Mouse (Mus musculus) midbrain, embryonic 16.5 days (tissue): ENCODE results near the gene Map3k11. TPM values are rescaled to one million over a fixed set of nuclear protein-coding genes. Genes with fewer than 3 reads are reported as not detected.
A peak's percentile ranks its signal among the peaks of the same experiment; 100 is the strongest.

Experiments used
- ATAC-seq: fragments of 200-750 bp; cut with Nextera tagmentation; 2 replicates; pipeline ENCODE4 v1.8.0; 2017; ENCODE audit warnings: moderate TSS enrichment
- H3K27ac ChIP-seq: fragments of 300-500 bp; sonication (generic); 2 replicates; pipeline ENCODE4 v1.5.1; 2014; ENCODE audit warnings: mild to moderate bottlenecking, low read length, mixed read lengths
- H3K27me3 ChIP-seq: fragments of 300-500 bp; sonication (generic); 2 replicates; pipeline ENCODE4 v1.6.1; 2014; ENCODE audit warnings: low read depth, low read length, mixed read lengths; ENCODE audit not compliant: control insufficient read depth, insufficient read depth
- H3K36me3 ChIP-seq: fragments of 300-500 bp; sonication (generic); 2 replicates; pipeline ENCODE4 v1.6.1; 2014; ENCODE audit warnings: mild to moderate bottlenecking, low read length, moderate library complexity, mixed read lengths; ENCODE audit not compliant: control insufficient read depth, insufficient read depth
- H3K4me1 ChIP-seq: fragments of 300-500 bp; sonication (generic); 2 replicates; pipeline ENCODE4 v1.6.1; 2014; ENCODE audit warnings: mild to moderate bottlenecking, low read length, mixed read lengths; ENCODE audit not compliant: control insufficient read depth, insufficient read depth
- H3K4me2 ChIP-seq: fragments of 300-500 bp; sonication (generic); 2 replicates; pipeline ENCODE4 v1.6.1; 2014; ENCODE audit warnings: mild to moderate bottlenecking, low read length, mixed read lengths
- H3K4me3 ChIP-seq: fragments of 300-500 bp; sonication (generic); 2 replicates; pipeline ENCODE4 v1.5.1; 2014; ENCODE audit warnings: low read depth, mild to moderate bottlenecking, low read length, moderate library complexity, mixed read lengths
- H3K9ac ChIP-seq: fragments of 300-500 bp; sonication (generic); 2 replicates; pipeline ENCODE4 v1.6.1; 2014; ENCODE audit warnings: low read depth, low read length, mixed read lengths
- H3K9me3 ChIP-seq: fragments of 300-500 bp; sonication (generic); replicated peaks from 2 replicates; pipeline ENCODE4 v1.6.1; 2014; ENCODE audit warnings: mild to moderate bottlenecking, low read length, mixed read lengths; ENCODE audit not compliant: control insufficient read depth, poor library complexity, severe bottlenecking
- WGBS: fragments of 180-500 bp; shearing (Covaris S2); extraction: QIAGEN DNeasy Blood & Tissue Kit; methylation state at CpG from one replicate; pipeline ENCODE4 v1.1.7; 2014; 5-methylcytosine and 5-hydroxymethylcytosine counted together
- polyA plus RNA-seq: library from polyadenylated mRNA; unstranded; fragments of >200 nt; fragmentation: Nextera tagmentation; extraction: Ambion mirVana; gene quantifications from 2 replicates; pipeline ENCODE4 v1.2.1, GENCODE M21; 2015

Map3k11 gene
- polyA plus RNA-seq, 1 experiment from 2014 or later, result 9.5 TPM

GRCm38 (mm10) chr19:5692086-5692912, 3.8 kb downstream of the Map3k11 start:
- ATAC-seq, result no peak
- 69% methylated on average over 10 of the region's 10 CpGs for WGBS

DNA sequence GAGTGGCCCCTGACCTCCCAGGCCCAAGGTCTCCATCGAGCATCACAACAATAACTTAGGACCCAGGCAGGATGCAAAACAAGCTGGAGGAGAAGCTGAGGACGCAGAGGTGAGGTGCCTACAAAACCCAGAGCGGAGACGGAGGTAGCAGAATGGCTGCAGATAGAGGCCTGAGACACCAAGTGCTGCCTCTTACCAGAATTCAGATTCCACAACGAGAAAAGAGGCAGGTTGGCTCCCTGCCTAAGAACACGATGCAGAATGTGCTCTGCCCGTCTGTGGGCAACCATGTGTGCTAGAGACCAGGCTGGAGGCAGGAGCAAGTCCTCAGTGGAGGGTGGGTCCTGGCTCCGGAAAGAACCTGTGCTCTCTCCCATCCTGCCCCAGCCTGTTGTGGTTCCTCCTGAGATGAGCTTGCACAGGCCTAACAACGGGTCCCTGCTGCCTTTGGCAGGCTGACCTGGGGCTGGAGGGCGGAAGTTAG, 4.4 kb downstream of the Map3k11 start:
- no peak for ATAC-seq
- peaks cover 26% of the 10 kb centered on the region for H3K4me1 ChIP-seq
- peak overlapping the region; percentile 11; the same call in 1 of the 2 replicates for H3K4me2 ChIP-seq
- 0 out of 2 replicates have a peak overlapping the region, but pooled peaks have one; percentile 0 for H3K9ac ChIP-seq
- WGBS, result 80% methylated on average over 10 of the region's 10 CpGs
- no peak overlapping the region for H3K4me3 ChIP-seq
- no peaks in the 10 kb centered on the region for H3K9me3 ChIP-seq
- peaks cover 8% of the 10 kb centered on the region for H3K36me3 ChIP-seq
- 0 out of 2 replicates have a peak, but pooled peaks cover 2% of the 10 kb centered on the region for H3K27me3 ChIP-seq
- no peak overlapping the region for H3K27ac ChIP-seq

More at GRCm38 (mm10) chr19:5692086-5692912, 3.8 kb downstream of the Map3k11 start:
- Histone ChIP-seq H3K4me3 (no peak overlapping the region; the same call in 1 of the 2 replicates), H3K27ac (peak overlapping the region; percentile 6; the same call in 1 of the 2 replicates), H3K9me3 (no peaks in the 10 kb centered on the region), H3K4me2 (peak overlapping the region; percentile 28), H3K27me3 (0 out of 2 replicates have a peak, but pooled peaks cover 2% of the 10 kb centered on the region), H3K9ac (peak overlapping the region; percentile 46; the same call in 1 of the 2 replicates), H3K4me1 (peaks cover 33% of the 10 kb centered on the region), H3K36me3 (peaks cover 3% of the 10 kb centered on the region; the same call in 1 of the 2 replicates)

DNA sequence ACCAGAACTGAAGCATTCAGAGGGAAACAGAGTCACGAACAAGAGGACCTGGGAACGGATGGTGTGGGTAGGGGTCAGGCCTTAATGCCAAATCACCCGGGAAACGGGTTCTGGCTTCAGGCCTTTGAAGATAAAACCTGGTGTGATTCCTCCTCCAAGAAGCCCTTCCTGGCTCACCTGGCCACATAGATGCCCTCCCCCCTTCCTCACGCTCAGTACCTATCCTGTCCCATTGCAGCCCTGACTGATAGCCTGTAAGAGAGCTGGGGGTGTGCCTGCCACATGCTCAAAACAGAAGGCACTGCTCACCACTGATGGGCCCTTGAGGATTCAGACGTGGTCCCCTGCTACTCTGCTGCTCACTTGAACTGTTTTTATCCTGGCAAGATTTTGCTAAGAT, 5.3 kb downstream of the Map3k11 start:
- Histone ChIP-seq H3K4me3 (no peak overlapping the region), H3K9me3 (no peaks in the 10 kb centered on the region), H3K36me3 (peaks cover 11% of the 10 kb centered on the region), H3K27me3 (0 out of 2 replicates have a peak, but pooled peaks cover 2% of the 10 kb centered on the region), H3K27ac (no peak overlapping the region), H3K4me2 (no peak overlapping the region), H3K4me1 (peaks cover 26% of the 10 kb centered on the region), H3K9ac (no peak overlapping the region)
- ATAC-seq, result no peak
- WGBS, result 83% methylated on average over 6 of the region's 6 CpGs

DNA sequence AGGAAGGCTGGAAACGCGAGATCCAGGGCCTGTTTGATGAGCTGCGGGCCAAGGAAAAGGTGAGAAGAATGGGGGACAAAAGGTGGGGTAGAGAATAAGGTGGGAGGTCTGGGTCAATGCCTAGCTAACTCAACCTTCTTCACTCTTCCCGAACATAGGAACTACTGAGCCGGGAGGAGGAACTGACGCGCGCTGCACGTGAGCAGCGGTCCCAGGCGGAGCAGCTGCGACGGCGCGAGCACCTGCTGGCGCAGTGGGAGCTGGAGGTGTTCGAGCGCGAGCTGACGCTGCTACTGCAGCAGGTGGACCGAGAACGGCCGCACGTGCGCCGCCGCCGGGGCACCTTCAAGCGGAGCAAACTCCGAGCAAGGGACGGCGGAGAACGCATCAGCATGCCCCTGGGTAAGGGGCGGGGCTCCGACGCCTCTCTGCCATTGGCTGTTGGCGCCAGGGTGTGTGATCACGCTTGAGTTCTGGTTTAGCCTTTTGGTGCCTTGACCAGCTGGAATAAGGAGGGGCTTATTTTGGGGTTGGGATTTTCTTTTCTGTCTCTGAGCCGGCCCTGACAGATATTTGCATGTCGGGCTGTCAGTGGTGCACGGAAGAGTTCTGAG, 7.4 kb downstream of the Map3k11 start:
- Histone ChIP-seq H3K4me3 (peak overlapping the region; percentile 24), H3K4me2 (peak overlapping the region; percentile 40), H3K9ac (peak overlapping the region; percentile 45; the same call in 1 of the 2 replicates)

DNA sequence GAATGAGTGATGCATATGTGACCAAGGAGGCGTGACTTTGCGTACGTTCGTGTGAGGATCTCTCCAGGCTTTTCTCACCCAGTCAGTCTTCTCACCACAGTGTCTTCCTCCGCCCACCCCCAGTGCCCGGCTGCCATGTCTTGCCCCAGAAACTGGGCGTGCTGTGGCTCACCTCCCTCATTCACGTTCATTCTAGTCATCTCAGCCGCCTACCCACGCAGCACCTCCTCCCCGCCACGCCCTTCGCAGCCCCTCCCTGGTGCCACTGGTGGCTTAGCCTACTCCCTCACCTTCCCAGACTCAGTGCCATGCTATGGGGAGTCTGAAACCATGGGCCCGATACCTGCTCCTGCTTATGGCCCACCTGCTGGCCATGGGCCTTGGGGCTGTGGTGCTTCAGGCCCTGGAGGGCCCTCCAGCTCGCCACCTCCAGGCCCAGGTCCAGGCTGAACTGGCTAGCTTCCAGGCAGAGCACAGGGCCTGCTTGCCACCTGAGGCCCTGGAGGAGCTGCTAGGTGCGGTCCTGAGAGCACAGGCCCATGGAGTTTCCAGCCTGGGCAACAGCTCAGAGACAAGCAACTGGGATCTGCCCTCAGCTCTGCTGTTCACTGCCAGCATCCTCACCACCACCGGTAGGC, 15.7 kb downstream of the Map3k11 start, which contains the start of gene Kcnk7:
Kcnk7 (plus strand) TSS at position 205 of the 638 bp plus-strand sequence.
- H3K27ac ChIP-seq, result no peak within 1 kb of the TSS
- no peaks in the 10 kb centered on the region for H3K4me1 ChIP-seq
- no peak within 1 kb of the TSS for H3K9ac ChIP-seq
- no peak for ATAC-seq
- no peak within 1 kb of the TSS for H3K4me3 ChIP-seq
- no peak within 1 kb of the TSS for H3K4me2 ChIP-seq
- no peaks in the 10 kb centered on the region for H3K27me3 ChIP-seq
- 81% methylated on average over 17 of the region's 17 CpGs for WGBS
- H3K9me3 ChIP-seq, result no peaks in the 10 kb centered on the region
- H3K36me3 ChIP-seq, result peaks cover 23% of the 10 kb centered on the region

More for the DNA sequence above, 7.4 kb downstream of the Map3k11 start:
- no peak overlapping the region for H3K27ac ChIP-seq
- no peaks in the 10 kb centered on the region for H3K9me3 ChIP-seq
- WGBS, result 16% methylated on average over 40 of the region's 41 CpGs
- H3K36me3 ChIP-seq, result peaks cover 20% of the 10 kb centered on the region
- H3K4me1 ChIP-seq, result peaks cover 11% of the 10 kb centered on the region
- ATAC-seq, result no peak
- H3K27me3 ChIP-seq, result 0 out of 2 replicates have a peak, but pooled peaks cover 2% of the 10 kb centered on the region

DNA sequence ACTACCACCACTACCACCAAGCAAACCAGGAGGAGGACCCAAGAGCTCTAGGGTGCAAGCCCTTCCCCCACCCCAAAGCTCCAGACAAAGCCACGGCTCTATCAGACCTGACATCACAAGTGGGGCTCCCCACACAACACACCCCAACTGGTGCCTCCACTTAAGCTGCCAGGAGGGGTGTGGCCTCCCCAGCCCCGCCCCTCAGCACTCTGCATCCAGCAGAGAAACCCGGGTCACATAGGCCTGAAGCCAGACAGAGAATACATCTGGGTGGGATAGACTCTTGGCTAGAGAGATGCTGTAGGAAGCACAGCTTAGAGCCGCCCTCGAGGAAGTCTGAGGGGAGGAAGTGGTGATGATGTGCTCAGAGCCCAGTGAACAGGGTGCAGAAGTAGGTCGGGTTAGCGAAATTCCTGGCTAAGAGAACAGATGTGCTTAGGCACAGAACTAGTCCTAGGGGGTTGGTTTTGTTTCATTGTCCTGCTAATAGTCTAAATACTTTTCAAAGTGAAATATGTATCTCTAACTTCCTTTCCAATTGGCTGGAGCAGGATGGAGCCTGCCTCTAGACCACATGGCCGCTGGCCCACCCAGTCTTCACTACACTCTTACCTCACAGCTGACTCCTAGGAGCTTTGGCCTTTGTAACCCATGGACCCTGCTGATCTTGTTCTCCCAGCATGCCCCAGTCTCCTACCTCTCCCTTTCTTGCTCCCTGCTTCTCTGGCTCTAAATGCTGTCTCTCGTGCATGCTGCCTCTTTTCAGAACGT, 16.4 kb downstream of the Map3k11 start:
- Histone ChIP-seq H3K36me3 (peaks cover 24% of the 10 kb centered on the region), H3K9me3 (no peaks in the 10 kb centered on the region)
- no peak for ATAC-seq

DNA sequence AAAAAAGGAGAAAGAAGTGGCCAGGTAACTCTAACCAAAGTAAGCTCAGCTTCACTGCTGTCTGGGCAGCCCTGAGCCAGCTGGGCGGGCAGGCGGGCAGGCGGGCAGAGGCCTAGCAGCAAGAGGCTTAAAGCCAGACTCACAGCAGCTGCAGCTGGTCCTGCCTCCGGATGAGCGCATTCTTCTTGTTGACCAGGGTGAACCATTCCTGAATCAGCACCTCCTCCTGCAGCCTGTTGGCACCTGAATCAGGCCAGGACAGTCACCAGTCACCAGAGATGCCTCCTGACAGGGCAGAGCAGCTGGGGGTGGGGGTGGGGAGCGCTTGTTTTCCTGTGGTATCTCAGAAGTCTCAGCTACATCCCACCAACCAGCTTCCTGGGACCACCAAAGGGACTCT, 21.5 kb downstream of the Map3k11 start:
- no peak overlapping the region for H3K4me3 ChIP-seq
- H3K4me1 ChIP-seq, result peaks cover 7% of the 10 kb centered on the region; the same call in 1 of the 2 replicates
- no peak overlapping the region for H3K9ac ChIP-seq
- ATAC-seq, result no peak
- 98% methylated on average over 6 of the region's 6 CpGs for WGBS
- H3K27me3 ChIP-seq, result no peaks in the 10 kb centered on the region
- H3K9me3 ChIP-seq, result no peaks in the 10 kb centered on the region
- peaks cover 15% of the 10 kb centered on the region for H3K36me3 ChIP-seq
- H3K4me2 ChIP-seq, result no peak overlapping the region
- H3K27ac ChIP-seq, result no peak overlapping the region

More for the DNA sequence above, 16.4 kb downstream of the Map3k11 start:
- Histone ChIP-seq H3K4me3 (no peak overlapping the region), H3K4me2 (no peak overlapping the region), H3K9ac (no peak overlapping the region), H3K4me1 (no peaks in the 10 kb centered on the region), H3K27me3 (no peaks in the 10 kb centered on the region), H3K27ac (no peak overlapping the region)
- 41% methylated on average over 10 of the region's 10 CpGs for WGBS

DNA sequence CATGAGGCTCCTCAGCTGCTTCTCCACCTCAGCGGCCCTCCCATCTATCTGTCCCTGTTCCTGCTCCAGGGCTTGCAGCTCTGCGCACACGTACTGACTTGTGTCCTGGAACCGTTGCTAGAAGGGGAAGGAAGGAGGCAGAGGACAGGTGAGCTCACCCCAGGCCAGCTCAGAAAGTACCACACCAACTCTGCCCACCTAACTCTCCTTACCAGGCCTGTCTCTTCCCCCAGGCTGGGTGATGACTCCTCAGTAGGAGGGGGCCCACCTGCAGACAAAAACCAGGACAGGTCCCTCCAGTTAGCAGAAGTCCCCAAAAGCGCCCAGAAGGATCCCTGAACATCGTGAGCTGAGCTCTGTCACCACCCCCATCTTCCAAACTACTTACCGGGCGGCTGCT, 22.0 kb downstream of the Map3k11 start:
- 78% methylated on average over 8 of the region's 8 CpGs for WGBS
- Histone ChIP-seq H3K36me3 (peaks cover 15% of the 10 kb centered on the region), H3K4me2 (no peak overlapping the region), H3K9me3 (no peaks in the 10 kb centered on the region), H3K27ac (no peak overlapping the region), H3K27me3 (no peaks in the 10 kb centered on the region), H3K4me1 (peaks cover 10% of the 10 kb centered on the region; the same call in 1 of the 2 replicates), H3K9ac (no peak overlapping the region), H3K4me3 (no peak overlapping the region)
- no peak for ATAC-seq
